Mouse (Mus musculus) subcutaneous adipose tissue, adult 2 months (tissue): ENCODE results near the gene Zbtb38. TPM values are rescaled to one million over a fixed set of nuclear protein-coding genes. Genes with fewer than 3 reads are reported as not detected.

Experiments
- polyA plus RNA-seq: library from polyadenylated mRNA; depleted of rRNA; stranded (reverse); fragments of >200 nt; gene quantifications from 2 replicates; pipeline ENCODE4 v1.2.3, GENCODE M21; 2012; ENCODE audit warnings: low replicate concordance; rRNA removed

Gene Zbtb38
- 13.3 and 16.5 TPM in 2 replicates for polyA plus RNA-seq

GRCm38 (mm10) chr9:96752603-96753114 is at the start of gene Zbtb38:
Zbtb38 (minus strand) TSS chr9:96752831.

Other genes starting within 250 kb of the Zbtb38 start
- 0.16 and 2.8 TPM in 2 replicates for gene Gm28729, start 227.6 kb downstream of the Zbtb38 start, polyA plus RNA-seq
- 4.0 and 4.4 TPM in 2 replicates for gene Rasa2, start 121.2 kb downstream of the Zbtb38 start, polyA plus RNA-seq
- gene Pxylp1, start 139.8 kb upstream of the Zbtb38 start, polyA plus RNA-seq, result 2.5 and 20.3 TPM in 2 replicates